20 mouse cellular contexts compared by ENCODE assay signal in the genomic region with DNA sequence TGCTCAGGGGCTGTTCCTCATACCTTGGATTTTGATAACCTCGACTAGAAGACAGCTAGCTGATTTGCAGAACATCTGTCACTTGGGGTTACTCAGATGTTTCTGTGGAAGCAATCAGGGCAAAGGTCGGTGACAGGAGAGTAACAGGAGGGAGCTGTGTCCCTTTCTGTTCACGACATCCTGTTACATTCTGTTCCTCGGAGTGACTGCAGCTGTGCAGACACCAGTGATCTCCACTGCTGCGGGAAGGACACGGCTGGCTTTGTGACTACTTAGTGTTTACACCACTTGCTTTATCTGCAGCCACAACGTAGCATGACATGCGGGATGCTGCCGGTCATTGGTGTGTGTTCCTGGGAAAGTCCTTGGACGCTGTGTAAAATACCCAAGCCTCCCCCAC. TPM values are rescaled to one million over a fixed set of nuclear protein-coding genes. Genes with fewer than 3 reads are reported as not detected.
DNase-seq lines count a peak whose midpoint lies in the region; ATAC-seq and TF ChIP-seq lines count a peak whose summit lies in the region.
"Had no signal": no experiment of that assay in that cellular context is flagged by ENCODE, and none has a peak within 500 bp of the region (broad histone marks: within the 10 kb centered on the region; RNA-seq: fewer than 3 reads in every experiment).

No protein-coding gene starts in this region.

- H3K27me3 ChIP-seq in kidney, embryonic 15.5 days, result peaks cover 40% of the 10 kb centered on the region
- no peaks in the 10 kb centered on the region for H3K27me3 ChIP-seq in kidney, adult 2 months (replicated peaks; ENCODE audit: control insufficient read depth, insufficient read depth, low read length)
- no peaks in the 10 kb centered on the region; the same call in 1 of the 2 replicates for H3K27me3 ChIP-seq in cerebellum, adult 2 months (ENCODE audit: control insufficient read depth, insufficient read depth, low read length)
- H3K27me3 ChIP-seq: midbrain, embryonic 15.5 days had no signal

- TF ChIP-seq POLR2A in kidney, adult 2 months (IDR thresholded peaks at IDR 0.05; ENCODE audit: low read depth, low read length), result no peak
- TF ChIP-seq POLR2A in cerebellum, adult 2 months (IDR thresholded peaks at IDR 0.05; ENCODE audit: borderline replicate concordance, insufficient read depth, low read length), result no peak

- H3K9me3 ChIP-seq in kidney, embryonic 15.5 days (replicated peaks), result no peaks in the 10 kb centered on the region
- H3K9me3 ChIP-seq: embryonic facial prominence, embryonic 15.5 days; midbrain, embryonic 15.5 days had no signal

- TF ChIP-seq CTCF in kidney, adult 2 months (conservative IDR thresholded peaks at IDR 0.05; ENCODE audit: insufficient read depth, insufficient read length, low read depth, low read length), result no peak
- TF ChIP-seq CTCF in cerebellum, adult 2 months (IDR thresholded peaks at IDR 0.05; ENCODE audit: borderline replicate concordance, insufficient read depth, low read depth, low read length), result no peak

- H3K27ac ChIP-seq in kidney, embryonic 15.5 days, result no peak overlapping the region
- H3K27ac ChIP-seq in kidney, adult 2 months (ENCODE audit: insufficient read depth, low read depth, low read length), result no peak overlapping the region
- no peak overlapping the region for H3K27ac ChIP-seq in cerebellum, adult 2 months (ENCODE audit: insufficient read depth, low read length)
- H3K27ac ChIP-seq: embryonic facial prominence, embryonic 15.5 days; hindbrain, embryonic 14.5 days; midbrain, embryonic 15.5 days had no signal

- 18% methylated on average over 10 of the region's 10 CpGs for WGBS in kidney, embryonic 15.5 days
- WGBS in kidney, adult 2 months, result 40% methylated on average over 10 of the region's 10 CpGs
- 64% methylated on average over 10 of the region's 10 CpGs for WGBS in cerebellum, adult 2 months

- no peak overlapping the region for H3K9ac ChIP-seq in kidney, embryonic 15.5 days
- H3K9ac ChIP-seq: embryonic facial prominence, embryonic 15.5 days; hindbrain, embryonic 14.5 days; midbrain, embryonic 15.5 days had no signal

- H3K4me1 ChIP-seq in kidney, embryonic 15.5 days, result peaks cover 18% of the 10 kb centered on the region
- 0 out of 2 replicates have a peak, but pooled peaks cover 4% of the 10 kb centered on the region for H3K4me1 ChIP-seq in kidney, adult 2 months (ENCODE audit: control insufficient read depth, insufficient read depth, low read length)
- H3K4me1 ChIP-seq in cerebellum, adult 2 months (ENCODE audit: control insufficient read depth, insufficient read depth, low read length), result no peaks in the 10 kb centered on the region

- peak overlapping the region; percentile 5; the same call in 1 of the 2 replicates for H3K4me2 ChIP-seq in kidney, embryonic 15.5 days
- H3K4me2 ChIP-seq: embryonic facial prominence, embryonic 15.5 days; hindbrain, embryonic 14.5 days; midbrain, embryonic 15.5 days had no signal

- no peak overlapping the region for H3K4me3 ChIP-seq in kidney, embryonic 15.5 days (replicated peaks)
- H3K4me3 ChIP-seq in kidney, adult 2 months (ENCODE audit: insufficient read depth, low read depth, low read length), result no peak overlapping the region
- no peak overlapping the region for H3K4me3 ChIP-seq in cerebellum, adult 2 months (replicated peaks; ENCODE audit: insufficient read depth, low read depth, low read length)
- H3K4me3 ChIP-seq: embryonic facial prominence, embryonic 15.5 days; midbrain, embryonic 15.5 days; myocyte had no signal

- no peaks in the 10 kb centered on the region for H3K36me3 ChIP-seq in kidney, embryonic 15.5 days
- H3K36me3 ChIP-seq in kidney, adult 2 months (ENCODE audit: control insufficient read depth, insufficient read depth, low read length), result no peaks in the 10 kb centered on the region
- H3K36me3 ChIP-seq: embryonic facial prominence, embryonic 15.5 days; midbrain, embryonic 15.5 days had no signal

- ATAC-seq in kidney, embryonic 15.5 days (replicated peaks; ENCODE audit: low FRiP score), result no peak
- peak; percentile 33 for ATAC-seq in inflammation-experienced regulatory T-cells, adult 6 months
- ATAC-seq: intestine, embryonic 16.5 days; midbrain, embryonic 15.5 days had no signal

- no peak for DNase-seq in kidney, adult 2 months
- DNase-seq in CD4-positive helper T cell, adult 2 months (ENCODE audit: low read depth, low spot score), result peak; percentile 38
- DNase-seq in thymus, postnatal 14 days, result peak; percentile 67
- DNase-seq in right cerebral cortex, adult 2 months (ENCODE audit: low spot score in 2 of 2), result no peak
- no peak for DNase-seq in cerebellum, adult 2 months
- DNase-seq in spleen, adult 12 weeks (ENCODE audit: low spot score), result no peak
- DNase-seq: cerebellum, adult 18-20 months; cerebellum, postnatal 36 days; heart, postnatal 36 days; kidney, postnatal 10 days; layer of hippocampus, postnatal 36 days; right cerebral cortex, postnatal 4 days had no signal

RNA-seq across cellular contexts. Expression of a gene that starts 2.5 kb away (rescaled TPM):
- polyA plus RNA-seq in kidney, embryonic 15.5 days (2015; fragmentation: Nextera tagmentation; extraction: Ambion mirVana), result 2.1 and 3.2 TPM in 2 replicates
- 5.9 and 9.7 TPM in 2 replicates for polyA plus RNA-seq in kidney, adult 2 months (2012; rRNA removed)
- 10 to 100 TPM; 33.2 to 83.1 (median 69.4) TPM for polyA plus RNA-seq in inflammation-experienced regulatory T-cells, adult 6 months (2017; shearing (Covaris generic))
- 2.4 and 2.6 TPM in 2 replicates for polyA plus RNA-seq in cerebellum, adult 2 months (2012; rRNA removed)

RNA-seq across cellular contexts. Expression of a gene that starts 32.7 kb away (rescaled TPM):
- 0.22 and 0.43 TPM in 2 replicates for polyA plus RNA-seq in kidney, embryonic 15.5 days (2015; fragmentation: Nextera tagmentation; extraction: Ambion mirVana)
- 0.94 and 2.5 TPM in 2 replicates for polyA plus RNA-seq in kidney, adult 2 months (2012; rRNA removed)
- under 1 TPM; 0.21 to 0.40 (median 0.32) TPM for polyA plus RNA-seq in inflammation-experienced regulatory T-cells, adult 6 months (2017; shearing (Covaris generic))
- 19.9 and 21.5 TPM in 2 replicates for polyA plus RNA-seq in cerebellum, adult 2 months (2012; rRNA removed)
- polyA plus RNA-seq: heart, embryonic 14.5 days; myocyte had no signal

RNA-seq across cellular contexts. Expression of a gene that starts 56.9 kb away (rescaled TPM):
- 21.6 and 22.2 TPM in 2 replicates for polyA plus RNA-seq in kidney, embryonic 15.5 days (2015; fragmentation: Nextera tagmentation; extraction: Ambion mirVana)
- polyA plus RNA-seq in kidney, adult 2 months (2012; rRNA removed), result 95.6 and 117 TPM in 2 replicates
- polyA plus RNA-seq in inflammation-experienced regulatory T-cells, adult 6 months (2017; shearing (Covaris generic)), result 1 to 10 TPM in 1 of 3 experiments, under 1 TPM in 2; 0.50 to 1.8 (median 0.55) TPM
- polyA plus RNA-seq in cerebellum, adult 2 months (2012; rRNA removed), result 6.2 and 11.7 TPM in 2 replicates

RNA-seq across cellular contexts. Expression of a gene that starts 59.7 kb away (rescaled TPM):
- 10.5 TPM in 2 replicates for polyA plus RNA-seq in kidney, embryonic 15.5 days (2015; fragmentation: Nextera tagmentation; extraction: Ambion mirVana)
- polyA plus RNA-seq in kidney, adult 2 months (2012; rRNA removed), result 21.0 and 24.2 TPM in 2 replicates
- polyA plus RNA-seq in inflammation-experienced regulatory T-cells, adult 6 months (2017; shearing (Covaris generic)), result 1 to 10 TPM; 2.2 to 2.5 (median 2.4) TPM
- 19.1 and 21.0 TPM in 2 replicates for polyA plus RNA-seq in cerebellum, adult 2 months (2012; rRNA removed)

Comparison
In these comparisons a context has a peak if more than half of its experiments do, and no peak if none do; other contexts are left out.
1. DNase-seq: peak in CD4-positive helper T cell, adult 2 months (single experiment) and thymus, postnatal 14 days (single experiment); none in kidney, adult 2 months (single experiment), right cerebral cortex, adult 2 months (0 of 2), cerebellum, adult 2 months (0 of 2) and spleen, adult 12 weeks (single experiment).